Mouse (Mus musculus) stomach, postnatal 0 days (tissue): ENCODE results near the gene Slc26a10. TPM values are rescaled to one million over a fixed set of nuclear protein-coding genes. Genes with fewer than 3 reads are reported as not detected.

Experiments
- ATAC-seq: fragments of 200-750 bp; cut with Nextera tagmentation; 2 replicates; pipeline ENCODE4 v1.8.0; 2017; ENCODE audit not compliant: low FRiP score, low TSS enrichment
- DNase-seq: peaks from one replicate; pipeline ENCODE4 v3.0.0-alpha.2; 2016; ENCODE audit warnings: low spot score
- H3K27ac ChIP-seq: fragments of 300-500 bp; sonication (generic); replicated peaks from 2 replicates; pipeline ENCODE4 v1.5.1; 2014; ENCODE audit warnings: mild to moderate bottlenecking, control low read depth
- H3K27me3 ChIP-seq: fragments of 300-500 bp; sonication (generic); 2 replicates; pipeline ENCODE4 v1.6.1; 2014; ENCODE audit warnings: low read length; ENCODE audit not compliant: control insufficient read depth, insufficient read depth
- H3K36me3 ChIP-seq: fragments of 300-500 bp; sonication (generic); 2 replicates; pipeline ENCODE4 v1.6.1; 2014; ENCODE audit warnings: low read length, mixed read lengths; ENCODE audit not compliant: control insufficient read depth, insufficient read depth
- H3K4me1 ChIP-seq: fragments of 300-500 bp; sonication (generic); replicated peaks from 2 replicates; pipeline ENCODE4 v1.6.1; 2014; ENCODE audit warnings: antibody characterized with exemption; ENCODE audit not compliant: control insufficient read depth, insufficient read depth
- H3K4me2 ChIP-seq: fragments of 300-500 bp; sonication (generic); replicated peaks from 2 replicates; pipeline ENCODE4 v1.6.1; 2014; ENCODE audit warnings: low read depth, mild to moderate bottlenecking, control low read depth, moderate library complexity
- H3K4me3 ChIP-seq: fragments of 300-500 bp; sonication (generic); 2 replicates; pipeline ENCODE4 v1.5.1; 2014; ENCODE audit warnings: low read depth, low read length, control low read depth
- H3K9ac ChIP-seq: fragments of 300-500 bp; sonication (generic); 2 replicates; pipeline ENCODE4 v1.6.1; 2014; ENCODE audit warnings: mild to moderate bottlenecking, low read length, control low read depth, mixed read lengths
- H3K9me3 ChIP-seq: fragments of 300-500 bp; sonication (generic); 2 replicates; pipeline ENCODE4 v1.6.1; 2016; ENCODE audit warnings: low read length; ENCODE audit not compliant: control insufficient read depth
- CTCF ChIP-seq: IDR thresholded peaks from 2 replicates; pipeline ENCODE4 v1.5.1; 2016; ENCODE audit warnings: antibody characterized with exemption, low read depth, mild to moderate bottlenecking, moderate library complexity
- EP300 ChIP-seq: optimal IDR thresholded peaks from 2 replicates; pipeline ENCODE3; 2016; ENCODE audit warnings: antibody characterized with exemption
- WGBS: fragments of 180-500 bp; shearing (Covaris S2); extraction: QIAGEN DNeasy Blood & Tissue Kit; methylation state at CpG from one replicate; pipeline ENCODE4 v1.1.7; 2014; 5-methylcytosine and 5-hydroxymethylcytosine counted together
- polyA plus RNA-seq: library from polyadenylated mRNA; unstranded; fragments of >200 nt; fragmentation: Nextera tagmentation; extraction: Ambion mirVana; gene quantifications from 2 replicates; pipeline ENCODE4 v1.2.1, GENCODE M21; 2015

The Slc26a10 gene
- polyA plus RNA-seq, 1 experiment from 2014 or later, result 0.70 TPM

GRCm38 (mm10) chr10:127203106-127203505, 22.7 kb upstream of the Slc26a10 start:
- H3K27me3 ChIP-seq, result no peaks in the 10 kb centered on the region
- no peak for ATAC-seq
- no peak for DNase-seq
- peaks cover 15% of the 10 kb centered on the region for H3K36me3 ChIP-seq
- no peak overlapping the region for H3K9ac ChIP-seq
- no peaks in the 10 kb centered on the region for H3K9me3 ChIP-seq
- no peak overlapping the region for H3K27ac ChIP-seq
- no peak overlapping the region for H3K4me2 ChIP-seq
- no peaks in the 10 kb centered on the region for H3K4me1 ChIP-seq
- 81% methylated on average over 3 of the region's 3 CpGs for WGBS
- TF ChIP-seq EP300 (no peak), CTCF (no peak)
- no peak overlapping the region for H3K4me3 ChIP-seq

- WGBS, result 85% methylated on average over 8 of the region's 8 CpGs
- no peaks in the 10 kb centered on the region for H3K4me1 ChIP-seq
- peaks cover 10% of the 10 kb centered on the region for H3K36me3 ChIP-seq
- no peaks in the 10 kb centered on the region for H3K9me3 ChIP-seq
- TF ChIP-seq EP300 (no peak), CTCF (peak; percentile 51)
- no peak overlapping the region for H3K4me3 ChIP-seq
- H3K4me2 ChIP-seq, result no peak overlapping the region
- no peak overlapping the region for H3K27ac ChIP-seq
- no peak overlapping the region for H3K9ac ChIP-seq
- DNase-seq, result no peak
- ATAC-seq, result no peak
- H3K27me3 ChIP-seq, result no peaks in the 10 kb centered on the region
Observed at GRCm38 (mm10) chr10:127200279-127200678, 19.8 kb upstream of the Slc26a10 start.

GRCm38 (mm10) chr10:127199474-127199873, 19.0 kb upstream of the Slc26a10 start:
- 89% methylated on average over 11 of the region's 11 CpGs for WGBS
- no peaks in the 10 kb centered on the region for H3K27me3 ChIP-seq
- H3K4me2 ChIP-seq, result no peak overlapping the region
- no peaks in the 10 kb centered on the region for H3K4me1 ChIP-seq
- H3K4me3 ChIP-seq, result no peak overlapping the region
- DNase-seq (no peak), ATAC-seq (no peak)
- H3K36me3 ChIP-seq, result peaks cover 6% of the 10 kb centered on the region
- no peaks in the 10 kb centered on the region for H3K9me3 ChIP-seq
- TF ChIP-seq EP300, result no peak
- no peak for TF ChIP-seq CTCF
- H3K9ac ChIP-seq, result no peak overlapping the region
- H3K27ac ChIP-seq, result no peak overlapping the region

GRCm38 (mm10) chr10:127199068-127199467, 18.6 kb upstream of the Slc26a10 start:
- no peaks in the 10 kb centered on the region for H3K27me3 ChIP-seq
- 57% methylated on average over 4 of the region's 5 CpGs for WGBS
- ATAC-seq, result no peak
- no peak overlapping the region for H3K9ac ChIP-seq
- H3K9me3 ChIP-seq, result no peaks in the 10 kb centered on the region
- DNase-seq, result no peak
- H3K27ac ChIP-seq, result no peak overlapping the region
- no peak overlapping the region for H3K4me3 ChIP-seq
- H3K4me2 ChIP-seq, result no peak overlapping the region
- TF ChIP-seq CTCF (no peak), EP300 (no peak)
- H3K36me3 ChIP-seq, result peaks cover 6% of the 10 kb centered on the region
- H3K4me1 ChIP-seq, result no peaks in the 10 kb centered on the region

GRCm38 (mm10) chr10:127198492-127198891, 18.0 kb upstream of the Slc26a10 start:
- Histone ChIP-seq H3K36me3 (peaks cover 4% of the 10 kb centered on the region), H3K9me3 (no peaks in the 10 kb centered on the region), H3K4me1 (no peaks in the 10 kb centered on the region), H3K27me3 (no peaks in the 10 kb centered on the region), H3K4me3 (no peak overlapping the region), H3K9ac (no peak overlapping the region), H3K4me2 (no peak overlapping the region), H3K27ac (no peak overlapping the region; the same call in 1 of the 2 replicates)
- no peak for ATAC-seq
- DNase-seq, result no peak
- TF ChIP-seq EP300, result no peak
- TF ChIP-seq CTCF, result no peak
- 31% methylated on average over 2 of the region's 2 CpGs for WGBS

GRCm38 (mm10) chr10:127197505-127198110, 17.2 kb upstream of the Slc26a10 start:
- H3K9ac ChIP-seq, result no peak overlapping the region
- H3K36me3 ChIP-seq, result peaks cover 3% of the 10 kb centered on the region; the same call in 1 of the 2 replicates
- H3K4me3 ChIP-seq, result no peak overlapping the region
- 80% methylated on average over 11 of the region's 11 CpGs for WGBS
- 0 out of 2 replicates have a peak overlapping the region, but pooled peaks have one; percentile 13 for H3K27ac ChIP-seq
- H3K4me2 ChIP-seq, result no peak overlapping the region
- no peaks in the 10 kb centered on the region for H3K27me3 ChIP-seq
- H3K4me1 ChIP-seq, result no peaks in the 10 kb centered on the region
- no peaks in the 10 kb centered on the region for H3K9me3 ChIP-seq
- DNase-seq, result no peak
- TF ChIP-seq EP300 (no peak), CTCF (no peak)
- ATAC-seq, result no peak
